Mouse (Mus musculus) telencephalon, adult 2 months (tissue): ENCODE measurements at regions not wholly inside any gene's neighbourhood (a gene's known extent, or its start where the extent isn't known, plus 50 kb on each side); places are given as distances from the start of the nearest gene placed in this dataset.

ENCODE experiments used
- DNase-seq: peaks from one replicate; pipeline ENCODE4 v3.0.0-alpha.2; 2011; ENCODE audit warnings: low read depth, low spot score

GRCm38 (mm10) chrX:133505683-133506082 is 183.1 kb downstream of the Pcdh19 start:
- DNase-seq, result no peak

- no peak for DNase-seq
Measured at GRCm38 (mm10) chrX:133461867-133462266, 226.9 kb downstream of the Pcdh19 start.

- peak; percentile 6 for DNase-seq
Measured at GRCm38 (mm10) chrX:133447417-133447816, 241.4 kb downstream of the Pcdh19 start.

GRCm38 (mm10) chrX:133402446-133402845 is 286.3 kb downstream of the Pcdh19 start:
- peak; percentile 22 for DNase-seq

- no peak for DNase-seq
Measured at GRCm38 (mm10) chrX:133387791-133388190, 301.0 kb downstream of the Pcdh19 start.

GRCm38 (mm10) chrX:133373960-133374359 is 314.8 kb downstream of the Pcdh19 start:
- no peak for DNase-seq

- DNase-seq, result no peak
Measured at GRCm38 (mm10) chrX:133373047-133373446, 315.7 kb downstream of the Pcdh19 start.

- DNase-seq, result no peak
Measured at GRCm38 (mm10) chrX:133372411-133372810, 316.4 kb downstream of the Pcdh19 start.

GRCm38 (mm10) chrX:133360739-133361138 is 328.0 kb downstream of the Pcdh19 start:
- DNase-seq, result no peak
